In the genomic region with DNA sequence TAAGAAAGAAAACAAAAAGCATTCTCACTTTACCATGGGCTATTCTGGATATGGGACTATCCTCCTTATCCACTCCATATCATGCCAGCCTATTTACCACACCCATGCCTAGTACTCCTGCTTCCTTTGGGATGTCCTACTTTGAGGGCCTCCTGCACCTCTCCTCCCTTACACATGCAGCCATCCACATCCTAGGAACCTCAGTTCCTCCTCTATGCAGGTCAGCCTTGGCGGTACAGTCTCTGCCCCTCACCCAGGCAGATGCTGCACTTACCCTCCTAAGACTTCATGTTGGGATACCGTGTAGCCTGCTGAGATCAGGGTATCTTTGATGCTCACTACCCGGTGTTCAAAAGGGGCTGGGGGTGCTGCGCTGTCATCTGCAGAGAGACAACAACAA, we compare ENCODE assay signal across 21 mouse cellular contexts. TPM values are rescaled to one million over a fixed set of nuclear protein-coding genes. Genes with fewer than 3 reads are reported as not detected.
DNase-seq lines count a peak whose midpoint lies in the region; ATAC-seq lines count a peak whose summit lies in the region.
"Had no signal": no experiment of that assay in that cellular context is flagged by ENCODE, and none has a peak within 500 bp of the region (broad histone marks: within the 10 kb centered on the region; RNA-seq: fewer than 3 reads in every experiment).

No protein-coding gene starts in this region.

- H3K36me3 ChIP-seq in heart, embryonic 10.5 days = peaks cover 85% of the 10 kb centered on the region

- H3K4me3 ChIP-seq in heart, embryonic 10.5 days = no peak overlapping the region

- 77% methylated on average over 4 of the region's 4 CpGs for WGBS in heart, embryonic 10.5 days

- no peaks in the 10 kb centered on the region for H3K4me1 ChIP-seq in heart, embryonic 10.5 days

- no peaks in the 10 kb centered on the region for H3K9me3 ChIP-seq in heart, embryonic 10.5 days

- peak; percentile 55; the same call in 1 of the 2 replicates for ATAC-seq in frontal cortex, adult (ENCODE audit: low TSS enrichment)
- ATAC-seq in erythroblast, adult 5-6 weeks (replicated peaks; ENCODE audit: low FRiP score, poor library complexity, severe bottlenecking) = 0 out of 2 replicates have a peak, but pooled peaks have one; percentile 35
- ATAC-seq: activated CD4-positive, CD25-positive, alpha-beta regulatory T cell, adult 4 months; CD4-positive, CD25-positive, alpha-beta regulatory T cell, adult 4 months; Patski had no signal

- H3K27me3 ChIP-seq in heart, embryonic 10.5 days (ENCODE audit: insufficient read depth, poor library complexity, severe bottlenecking) = no peaks in the 10 kb centered on the region
- H3K27me3 ChIP-seq: CH12.LX, Patski had no signal

- no peak overlapping the region for H3K27ac ChIP-seq in heart, embryonic 10.5 days

- DNase-seq in frontal cortex, postnatal 36 days (ENCODE audit: low spot score in 2 of 2) = no peak
- peak; percentile 81 for DNase-seq in heart, adult 11 months
- DNase-seq in heart, embryonic 10.5 days (ENCODE audit: low spot score) = no peak
- no peak for DNase-seq in gastrocnemius, postnatal 25 days
- DNase-seq: adrenal gland, adult 2 months; adrenal gland, adult 8-10 months; adrenal gland, postnatal 10 days; adrenal gland, postnatal 14 days; adrenal gland, postnatal 25 days; adrenal gland, postnatal 36 days; B cell, adult 2 months; cerebellum, adult 11 months; cerebellum, adult 11-12 months; cerebellum, adult 18-20 months had no signal

RNA-seq across cellular contexts. Expression of gene Mylk3, which starts 32.9 kb away (rescaled TPM):
- 131 and 248 TPM in 2 replicates for polyA plus RNA-seq in heart, embryonic 10.5 days (2016; fragmentation: Nextera tagmentation; extraction: Ambion mirVana)
- total RNA-seq in erythroblast, adult 5-6 weeks (2015; ENCODE audit: low replicate concordance) = 48.0 and 94.9 TPM in 2 replicates
- 229 and 257 TPM in 2 replicates for total RNA-seq in erythroblast, adult 5-6 weeks (2017; ENCODE audit: low replicate concordance)
- total RNA-seq in gastrocnemius, postnatal 25 days (2021) = 1 to 10 TPM in 1 of 2 experiments, under 1 TPM in 1; 0.13 to 1.1 TPM
- polyA plus RNA-seq: activated CD4-positive, CD25-positive, alpha-beta regulatory T cell, adult 4 months; C2C12; CD4-positive, CD25-positive, alpha-beta regulatory T cell, adult 4 months; Patski had no signal

RNA-seq across cellular contexts. Expression of gene Vps35, which starts 53.7 kb away (rescaled TPM):
- 124 and 136 TPM in 2 replicates for polyA plus RNA-seq in heart, embryonic 10.5 days (2016; fragmentation: Nextera tagmentation; extraction: Ambion mirVana)
- 54.8 and 68.4 TPM in 2 replicates for total RNA-seq in erythroblast, adult 5-6 weeks (2015; ENCODE audit: low replicate concordance)
- 50.0 and 53.9 TPM in 2 replicates for total RNA-seq in erythroblast, adult 5-6 weeks (2017; ENCODE audit: low replicate concordance)
- total RNA-seq in gastrocnemius, postnatal 25 days (2021) = 10 to 100 TPM; 47.0 to 48.0 TPM

RNA-seq across cellular contexts. Expression of gene Orc6, which starts 53.9 kb away (rescaled TPM):
- polyA plus RNA-seq in heart, embryonic 10.5 days (2016; fragmentation: Nextera tagmentation; extraction: Ambion mirVana) = 89.3 and 122 TPM in 2 replicates
- total RNA-seq in erythroblast, adult 5-6 weeks (2015; ENCODE audit: low replicate concordance) = 38.2 and 48.5 TPM in 2 replicates
- 47.6 and 89.5 TPM in 2 replicates for total RNA-seq in erythroblast, adult 5-6 weeks (2017; ENCODE audit: low replicate concordance)
- total RNA-seq in gastrocnemius, postnatal 25 days (2021) = 1 to 10 TPM; 4.7 to 4.9 TPM

Comparison
In these comparisons a context has a peak if more than half of its experiments do, and no peak if none do; other contexts are left out.
1. RNA of gene Mylk3, which starts 32.9 kb away (total RNA-seq): 48.0 to 257 TPM in erythroblast, adult 5-6 weeks; 0.13 to 1.1 TPM in gastrocnemius, postnatal 25 days; every median in the first group is over 10 times any median in the second.
2. RNA of gene Orc6, which starts 53.9 kb away (total RNA-seq): 38.2 to 89.5 TPM in erythroblast, adult 5-6 weeks; 4.7 to 4.9 TPM in gastrocnemius, postnatal 25 days; every median in the first group is over 4 times any median in the second.